Mouse (Mus musculus) G1E (cell line): ENCODE results near the gene Slc4a5. TPM values are rescaled to one million over a fixed set of nuclear protein-coding genes. Genes with fewer than 3 reads are reported as not detected.

Experiments
- ATAC-seq: 2 replicates; pipeline ENCODE4 v1.8.0; 2016; ENCODE audit warnings: mild to moderate bottlenecking; ENCODE audit not compliant: insufficient number of reproducible peaks, poor library complexity, low FRiP score, severe bottlenecking; ENCODE audit errors: extremely low read depth
- DNase-seq: peaks from one replicate; pipeline ENCODE4 v3.0.0; 2012; ENCODE audit warnings: low spot score
- H3K27me3 ChIP-seq: 2 replicates; pipeline ENCODE4 v1.6.1; 2012; ENCODE audit warnings: mild to moderate bottlenecking, low read length, inconsistent platforms; ENCODE audit not compliant: insufficient read depth
- H3K36me3 ChIP-seq: replicated peaks from 2 replicates; pipeline ENCODE3; 2012; ENCODE audit warnings: mild to moderate bottlenecking, inconsistent platforms
- H3K4me1 ChIP-seq: 2 replicates; pipeline ENCODE4 v1.6.1; 2012; ENCODE audit warnings: low read depth, low read length, inconsistent platforms, mixed read lengths; ENCODE audit not compliant: insufficient read depth
- H3K4me3 ChIP-seq: 2 replicates; pipeline ENCODE4 v1.5.1; 2012; ENCODE audit warnings: low read depth, mild to moderate bottlenecking, inconsistent platforms, low read length, moderate library complexity, mixed read lengths
- H3K9me3 ChIP-seq: replicated peaks from 2 replicates; pipeline ENCODE4 v1.6.1; 2012; ENCODE audit warnings: inconsistent platforms
- CTCF ChIP-seq: IDR thresholded peaks from 2 replicates; pipeline ENCODE4 v1.5.1; 2012; ENCODE audit warnings: low read depth, low read length, inconsistent platforms, mixed read lengths
- GATA1 ChIP-seq: IDR thresholded peaks from 2 replicates; pipeline ENCODE4 v1.6.1; 2012; ENCODE audit warnings: borderline replicate concordance, low read length, inconsistent platforms, mixed read lengths
- GATA2 ChIP-seq: IDR thresholded peaks from 2 replicates; pipeline ENCODE4 v1.6.1; 2012; ENCODE audit warnings: low read depth, low read length, inconsistent platforms, borderline replicate concordance
- POLR2AphosphoS5 ChIP-seq: IDR thresholded peaks from 2 replicates; pipeline ENCODE4 v1.6.1; 2012; ENCODE audit warnings: low read depth, low read length, inconsistent platforms; ENCODE audit not compliant: insufficient replicate concordance
- TAL1 ChIP-seq: conservative IDR thresholded peaks from 2 replicates; pipeline ENCODE4 v1.6.1; 2012; ENCODE audit warnings: low read depth, low read length, inconsistent platforms, mixed read lengths
- polyA plus RNA-seq: library from polyadenylated mRNA; stranded (reverse); fragments of >175 nt; gene quantifications from 2 replicates; pipeline ENCODE4 v1.2.3, GENCODE M21; 2012
- total RNA-seq, 2 experiments: library from RNA; stranded (forward) in 1 of 2; stranded (reverse) in 1 of 2; fragments of 200-1000 nt in 1 of 2; fragments of >200 nt in 1 of 2; fragmentation: Nextera tagmentation in 1 of 2; gene quantifications; 2 replicates each; pipeline ENCODE4 v1.2.3; 2014 to 2017

Gene Slc4a5
- total and polyA plus RNA-seq, 3 experiments = 0.05 TPM; not detected in 2

DNA sequence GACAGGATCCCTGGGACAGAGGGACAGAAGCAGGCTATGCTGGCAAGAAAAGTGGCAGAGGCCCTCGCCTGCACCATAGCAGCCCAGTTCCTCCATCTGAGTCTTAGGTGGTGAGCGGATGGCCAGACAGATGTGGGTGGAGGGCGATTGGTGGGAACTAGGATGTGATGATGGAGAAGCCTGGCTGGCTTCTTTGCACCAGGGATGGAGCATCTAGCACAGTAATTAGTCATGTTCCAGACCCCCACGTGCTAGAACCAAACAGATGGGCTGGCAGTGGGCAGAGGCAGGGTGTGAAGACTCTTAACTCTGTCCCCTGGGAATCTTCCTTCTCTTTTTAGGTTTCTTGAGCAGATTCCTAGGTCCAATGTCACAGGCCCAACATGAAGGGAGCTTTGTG, 16.3 kb upstream of the Slc4a5 start:
- no peak overlapping the region for H3K4me3 ChIP-seq
- H3K36me3 ChIP-seq = peaks cover 25% of the 10 kb centered on the region
- ATAC-seq (no peak), DNase-seq (no peak)
- H3K27me3 ChIP-seq = peaks cover 23% of the 10 kb centered on the region
- no peaks in the 10 kb centered on the region; the same call in 1 of the 2 replicates for H3K4me1 ChIP-seq
- no peak for TF ChIP-seq GATA2
- no peak for TF ChIP-seq CTCF
- no peaks in the 10 kb centered on the region for H3K9me3 ChIP-seq

DNA sequence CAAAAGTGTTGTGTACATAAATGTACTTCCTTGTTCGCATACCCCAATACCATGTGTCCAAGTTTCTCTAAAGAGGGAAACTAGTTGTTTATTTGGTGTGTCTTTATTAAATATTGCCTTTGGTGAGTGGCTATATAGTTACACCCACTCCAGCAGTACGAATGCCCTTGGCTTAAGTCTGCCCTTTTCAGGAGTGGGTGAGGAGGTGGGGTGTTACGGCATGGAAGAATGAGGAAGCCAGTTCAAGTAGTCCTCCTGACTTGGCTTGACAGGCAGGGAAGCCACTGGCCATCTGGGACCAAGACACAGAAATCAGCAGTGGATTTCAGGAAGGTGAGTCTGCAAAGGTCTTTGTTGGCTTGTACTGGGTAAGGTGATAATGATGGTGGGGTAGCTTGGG, 13.8 kb upstream of the Slc4a5 start:
- Histone ChIP-seq H3K27me3 (peaks cover 33% of the 10 kb centered on the region), H3K4me3 (no peak overlapping the region), H3K4me1 (no peaks in the 10 kb centered on the region; the same call in 1 of the 2 replicates), H3K9me3 (no peaks in the 10 kb centered on the region), H3K36me3 (peaks cover 2% of the 10 kb centered on the region)
- DNase-seq (no peak), ATAC-seq (no peak)
- no peak for TF ChIP-seq GATA2
- no peak for TF ChIP-seq TAL1
- TF ChIP-seq GATA1 = no peak
- TF ChIP-seq POLR2AphosphoS5 = no peak
- TF ChIP-seq CTCF = no peak

DNA sequence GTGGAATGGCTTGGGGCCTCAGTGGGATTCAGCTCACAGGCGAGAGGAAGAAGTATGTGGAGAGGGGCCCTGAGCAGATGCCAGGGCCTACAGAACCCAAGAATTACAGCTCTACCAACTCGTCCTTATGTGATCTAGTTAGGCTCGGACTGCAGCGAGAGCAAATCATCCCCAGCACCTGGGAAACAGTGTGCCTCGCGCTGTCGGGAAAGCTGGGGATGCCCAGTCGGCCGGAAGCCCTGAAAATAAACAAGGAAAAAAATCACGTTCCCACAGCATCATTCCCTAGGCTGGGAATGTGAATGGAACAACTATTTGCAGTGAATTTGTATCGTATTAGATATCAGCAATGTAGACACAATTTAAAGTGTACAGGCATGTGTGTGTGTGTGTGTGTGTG, 13.3 kb upstream of the Slc4a5 start:
- no peak overlapping the region for H3K4me3 ChIP-seq
- no peak for ATAC-seq
- H3K36me3 ChIP-seq = no peaks in the 10 kb centered on the region
- no peaks in the 10 kb centered on the region for H3K9me3 ChIP-seq
- H3K4me1 ChIP-seq = no peaks in the 10 kb centered on the region; the same call in 1 of the 2 replicates
- H3K27me3 ChIP-seq = peaks cover 33% of the 10 kb centered on the region
- no peak for DNase-seq
- TF ChIP-seq CTCF = no peak
- TF ChIP-seq GATA2 = no peak
- no peak for TF ChIP-seq TAL1
- no peak for TF ChIP-seq POLR2AphosphoS5
- TF ChIP-seq GATA1 = no peak

DNA sequence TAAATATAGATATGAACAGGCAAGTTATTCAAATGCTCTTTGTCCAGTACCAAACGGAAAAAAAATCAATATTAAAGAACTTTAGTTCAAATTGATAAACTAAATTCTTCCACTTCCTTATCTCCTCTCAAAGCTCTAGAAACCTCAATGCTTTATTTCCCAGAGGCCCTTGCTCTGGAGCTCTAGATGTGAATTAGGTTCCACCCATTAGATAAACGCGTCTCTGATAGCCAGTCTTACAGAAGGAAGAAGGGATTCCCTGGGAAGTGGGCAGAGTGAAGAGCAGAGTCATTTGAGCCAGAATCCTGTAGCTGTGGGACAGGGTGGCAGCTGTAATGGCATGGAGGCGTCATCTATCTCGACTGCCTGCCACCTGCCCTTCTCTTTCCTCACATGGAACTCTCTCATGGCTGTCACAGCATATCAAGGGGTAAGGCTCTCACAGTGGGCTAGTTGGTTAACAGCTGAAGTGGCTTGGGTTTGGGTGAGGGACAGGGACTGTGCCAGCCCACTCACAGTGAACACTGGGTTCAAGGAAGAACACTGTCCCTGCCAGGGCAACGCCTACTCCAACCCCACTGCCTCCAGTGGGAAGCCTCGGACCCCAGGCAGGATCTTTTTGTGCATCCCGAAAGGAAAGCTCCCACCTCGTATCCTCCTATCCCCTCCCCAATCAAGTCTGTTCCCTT, 12.1 kb upstream of the Slc4a5 start:
- no peak for ATAC-seq

DNA sequence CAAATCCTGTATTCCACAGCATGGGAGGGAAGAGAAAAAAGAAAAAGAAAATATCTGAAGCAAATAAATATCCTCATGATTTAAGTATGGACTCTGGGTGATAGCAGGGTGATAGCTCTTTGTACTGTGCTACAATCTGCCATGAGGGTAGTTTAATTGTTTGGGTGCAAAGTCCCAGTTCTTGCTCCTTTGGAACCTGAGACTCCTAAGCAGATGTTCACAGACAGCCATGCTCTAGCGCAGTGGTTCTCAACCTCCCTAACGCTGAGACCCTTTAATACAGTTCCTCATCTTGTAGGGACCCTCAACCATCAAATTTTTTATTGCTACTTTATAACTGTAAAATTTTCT, 11.6 kb upstream of the Slc4a5 start:
- ATAC-seq = no peak
- Histone ChIP-seq H3K36me3 (no peaks in the 10 kb centered on the region), H3K4me3 (no peak overlapping the region), H3K27me3 (peaks cover 38% of the 10 kb centered on the region), H3K9me3 (no peaks in the 10 kb centered on the region), H3K4me1 (no peaks in the 10 kb centered on the region; the same call in 1 of the 2 replicates)
- TF ChIP-seq POLR2AphosphoS5 (no peak), GATA1 (no peak), GATA2 (no peak), TAL1 (no peak), CTCF (no peak)
- DNase-seq = no peak

More for the DNA sequence above, 12.1 kb upstream of the Slc4a5 start:
- no peaks in the 10 kb centered on the region; the same call in 1 of the 2 replicates for H3K4me1 ChIP-seq
- DNase-seq = no peak
- TF ChIP-seq POLR2AphosphoS5 = no peak
- TF ChIP-seq CTCF = no peak
- TF ChIP-seq GATA2 = no peak
- TF ChIP-seq GATA1 = no peak
- TF ChIP-seq TAL1 = no peak
- H3K4me3 ChIP-seq = no peak overlapping the region
- no peaks in the 10 kb centered on the region for H3K36me3 ChIP-seq
- H3K9me3 ChIP-seq = no peaks in the 10 kb centered on the region
- H3K27me3 ChIP-seq = peaks cover 38% of the 10 kb centered on the region

DNA sequence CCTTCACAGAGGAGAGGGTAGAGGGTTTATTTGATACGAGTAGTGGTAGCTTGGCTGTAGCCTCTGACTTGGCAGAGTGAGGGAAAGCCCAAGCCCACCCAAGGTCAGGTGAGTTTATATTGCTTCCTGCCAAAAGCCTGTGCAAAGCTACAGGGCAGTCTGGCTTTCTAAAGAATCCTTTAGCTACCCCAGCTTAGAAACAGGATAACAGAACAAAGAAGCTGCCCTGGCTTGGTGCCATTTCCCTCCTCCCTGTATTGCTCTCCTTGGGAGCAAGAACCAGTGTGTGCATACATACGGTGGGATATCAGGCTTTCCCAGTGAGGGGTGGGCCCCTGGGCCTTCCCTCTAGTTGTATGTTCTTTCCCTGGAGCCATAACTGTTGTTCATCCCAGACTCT, 9.1 kb upstream of the Slc4a5 start:
- no peak for ATAC-seq
- Histone ChIP-seq H3K4me3 (no peak overlapping the region), H3K27me3 (peaks cover 25% of the 10 kb centered on the region), H3K36me3 (no peaks in the 10 kb centered on the region), H3K4me1 (no peaks in the 10 kb centered on the region; the same call in 1 of the 2 replicates), H3K9me3 (no peaks in the 10 kb centered on the region)
- no peak for TF ChIP-seq GATA2
- no peak for TF ChIP-seq TAL1
- TF ChIP-seq POLR2AphosphoS5 = no peak
- no peak for TF ChIP-seq CTCF
- TF ChIP-seq GATA1 = no peak
- DNase-seq = no peak

DNA sequence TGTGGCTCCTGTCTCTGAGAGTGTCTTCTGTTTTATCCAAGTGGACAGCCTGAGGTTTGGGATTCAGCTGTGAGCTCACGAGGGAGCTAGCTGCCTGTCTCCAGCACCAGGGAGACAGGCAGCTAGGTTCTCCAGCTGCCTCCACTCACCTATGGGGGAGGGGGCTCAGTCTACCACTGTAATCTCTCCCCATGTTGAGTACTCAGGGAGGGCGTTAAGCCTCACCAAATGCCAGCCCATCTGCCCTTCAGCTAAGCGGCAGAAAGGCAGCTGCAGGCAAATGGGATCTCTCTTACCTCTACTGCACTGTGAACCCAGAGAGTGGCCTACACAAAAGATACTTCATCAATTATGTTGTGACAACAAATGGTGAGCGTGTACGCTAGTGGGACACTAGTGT, 8.1 kb upstream of the Slc4a5 start:
- Histone ChIP-seq H3K4me3 (no peak overlapping the region), H3K36me3 (no peaks in the 10 kb centered on the region), H3K9me3 (no peaks in the 10 kb centered on the region), H3K27me3 (peaks cover 20% of the 10 kb centered on the region), H3K4me1 (no peaks in the 10 kb centered on the region; the same call in 1 of the 2 replicates)
- DNase-seq = no peak
- no peak for ATAC-seq
- TF ChIP-seq GATA1 (no peak), POLR2AphosphoS5 (no peak)
